Mouse (Mus musculus) myocyte (in vitro differentiated cells): ENCODE results near the gene Supt16. TPM values are rescaled to one million over a fixed set of nuclear protein-coding genes. Genes with fewer than 3 reads are reported as not detected.

Experiments used
- H3K27me3 ChIP-seq: one replicate; pipeline ENCODE4 v1.6.1; 2011; ENCODE audit not compliant: control insufficient read depth, insufficient read depth, insufficient read length
- H3K36me3 ChIP-seq: one replicate; pipeline ENCODE4 v1.6.1; 2011; ENCODE audit not compliant: control insufficient read depth, insufficient read depth
- H3K4me2 ChIP-seq: one replicate; pipeline ENCODE4 v1.6.1; 2011; ENCODE audit warnings: low read depth, control low read depth
- H3K4me3 ChIP-seq: one replicate; pipeline ENCODE4 v1.5.1; 2011; ENCODE audit warnings: mild to moderate bottlenecking, control low read depth, moderate library complexity
- H3K79me2 ChIP-seq: one replicate; pipeline ENCODE4 v1.6.1; 2011; ENCODE audit not compliant: control insufficient read depth, insufficient read depth
- H3ac ChIP-seq: one replicate; pipeline ENCODE4 v1.6.1; 2011; ENCODE audit not compliant: control insufficient read depth, insufficient read length
- CEBPB ChIP-seq: IDR thresholded peaks from 2 replicates; pipeline ENCODE4 v1.6.1; 2011; ENCODE audit warnings: mild to moderate bottlenecking, moderate library complexity; ENCODE audit not compliant: poor library complexity, insufficient read depth, severe bottlenecking
- E2F4 ChIP-seq: IDR thresholded peaks from one replicate; pipeline ENCODE4 v1.6.1; 2011; ENCODE audit warnings: mild to moderate bottlenecking, control low read depth, moderate library complexity; ENCODE audit not compliant: insufficient read depth
- MAX ChIP-seq: IDR thresholded peaks from one replicate; pipeline ENCODE4 v1.6.1; 2011; ENCODE audit warnings: low read depth, mild to moderate bottlenecking, control low read depth
- MYOD1 ChIP-seq, 3 experiments: IDR thresholded peaks; one replicate each; pipeline ENCODE4 v1.6.1; 2011; ENCODE audit warnings: control low read depth in 2 of 3, low read depth in 2 of 3, mild to moderate bottlenecking in 2 of 3, moderate library complexity in 1 of 3; ENCODE audit not compliant: insufficient read length in 2 of 3, control insufficient read depth in 1 of 3
- MYOG ChIP-seq, 3 experiments: IDR thresholded peaks; one replicate each; pipeline ENCODE4 v1.6.1; 2011; ENCODE audit warnings: control low read depth in 2 of 3, low read depth in 2 of 3, mild to moderate bottlenecking in 2 of 3; ENCODE audit not compliant: insufficient read length in 2 of 3, control insufficient read depth in 1 of 3, insufficient read depth in 1 of 3
- POLR2A ChIP-seq: IDR thresholded peaks from one replicate; pipeline ENCODE4 v1.6.1; 2011; ENCODE audit warnings: low read depth, mild to moderate bottlenecking, control low read depth, moderate library complexity; ENCODE audit not compliant: insufficient read length
- POLR2AphosphoS2 ChIP-seq: IDR thresholded peaks from one replicate; pipeline ENCODE4 v1.6.1; 2011; ENCODE audit warnings: low read depth, control low read depth; ENCODE audit not compliant: insufficient read length
- REST ChIP-seq: IDR thresholded peaks from one replicate; pipeline ENCODE4 v1.6.1; 2011; ENCODE audit warnings: mild to moderate bottlenecking, control low read depth, moderate library complexity; ENCODE audit not compliant: insufficient read depth, insufficient read length
- SRF ChIP-seq: IDR thresholded peaks from one replicate; pipeline ENCODE4 v1.6.1; 2011; ENCODE audit warnings: low read depth; ENCODE audit not compliant: control insufficient read depth, insufficient read length
- TCF12 ChIP-seq: IDR thresholded peaks from one replicate; pipeline ENCODE4 v1.6.1; 2011; ENCODE audit warnings: mild to moderate bottlenecking, control low read depth; ENCODE audit not compliant: poor library complexity, insufficient read depth, severe bottlenecking
- TCF3 ChIP-seq: IDR thresholded peaks from one replicate; pipeline ENCODE4 v1.6.1; 2011; ENCODE audit warnings: low read depth, control low read depth; ENCODE audit not compliant: insufficient read length
- USF1 ChIP-seq: IDR thresholded peaks from one replicate; pipeline ENCODE4 v1.6.1; 2011; ENCODE audit warnings: low read depth, mild to moderate bottlenecking, control low read depth, moderate library complexity
- polyA plus RNA-seq: library from polyadenylated mRNA; unstranded; fragments of >200 nt; fragmentation: generic; extraction: Trizol; gene quantifications from one replicate; pipeline ENCODE4 v1.2.1, GENCODE M21; 2012; ENCODE audit warnings: missing spikeins

Gene Supt16
- polyA plus RNA-seq, 1 experiment: 11.7 TPM

DNA sequence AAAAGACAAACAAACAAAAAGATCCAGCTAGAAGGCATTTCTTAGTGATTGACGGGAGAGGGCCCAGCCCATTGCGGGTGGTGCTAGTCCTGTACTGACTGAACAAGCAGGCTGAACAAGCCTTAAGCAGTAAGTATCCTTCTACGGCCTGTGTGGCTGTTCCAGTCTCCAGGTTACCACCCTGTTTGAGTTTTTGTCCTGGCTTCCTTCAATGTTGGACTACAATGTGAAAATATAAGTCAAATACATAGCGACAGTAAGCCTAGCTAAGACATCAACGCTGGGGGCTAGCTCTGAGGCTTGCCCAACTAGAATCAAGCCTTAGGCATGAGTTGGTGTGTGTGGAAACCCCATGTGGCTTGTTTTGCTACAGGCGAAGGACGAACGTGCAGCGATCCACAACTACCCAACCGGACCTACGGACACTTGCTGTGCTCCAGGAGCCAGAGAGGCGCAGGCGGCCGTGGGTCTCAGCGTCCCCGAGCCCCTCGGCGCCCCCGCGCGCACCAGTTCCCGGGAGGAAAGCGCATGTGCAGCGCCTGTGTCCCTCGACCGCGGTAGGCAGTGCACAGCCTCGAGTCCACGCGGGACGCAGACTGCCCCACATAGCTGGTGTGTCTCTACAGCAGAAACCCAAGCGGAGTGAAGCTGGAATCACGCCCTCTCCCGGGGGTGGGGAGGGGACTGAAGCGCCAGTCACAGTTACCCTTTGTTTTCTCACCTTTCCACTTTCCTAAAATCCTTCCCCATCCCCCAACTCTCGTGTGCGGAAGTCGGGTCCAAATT is 78.2 kb downstream of the Supt16 start:
- H3K4me2 ChIP-seq: no peak overlapping the region
- H3K36me3 ChIP-seq: no peaks in the 10 kb centered on the region
- H3ac ChIP-seq: no peak overlapping the region
- peaks cover 10% of the 10 kb centered on the region for H3K27me3 ChIP-seq
- no peaks in the 10 kb centered on the region for H3K79me2 ChIP-seq
- H3K4me3 ChIP-seq: no peak overlapping the region
- TF ChIP-seq MAX: no peak
- TF ChIP-seq MYOD1 (IDR thresholded peaks at IDR 0.05; ENCODE audit: control insufficient read depth in 1 of 3, insufficient read length in 2 of 3, low read depth in 2 of 3): no peak
- no peak for TF ChIP-seq TCF3
- no peak for TF ChIP-seq TCF12
- TF ChIP-seq POLR2A: no peak
- TF ChIP-seq REST: no peak
- TF ChIP-seq MYOG (IDR thresholded peaks at IDR 0.05; ENCODE audit: control insufficient read depth in 1 of 3, insufficient read depth in 1 of 3, insufficient read length in 2 of 3, low read depth in 2 of 3): no peak
- no peak for TF ChIP-seq E2F4
- TF ChIP-seq SRF: no peak
- TF ChIP-seq USF1: no peak
- TF ChIP-seq CEBPB: no peak
- TF ChIP-seq POLR2AphosphoS2: no peak

DNA sequence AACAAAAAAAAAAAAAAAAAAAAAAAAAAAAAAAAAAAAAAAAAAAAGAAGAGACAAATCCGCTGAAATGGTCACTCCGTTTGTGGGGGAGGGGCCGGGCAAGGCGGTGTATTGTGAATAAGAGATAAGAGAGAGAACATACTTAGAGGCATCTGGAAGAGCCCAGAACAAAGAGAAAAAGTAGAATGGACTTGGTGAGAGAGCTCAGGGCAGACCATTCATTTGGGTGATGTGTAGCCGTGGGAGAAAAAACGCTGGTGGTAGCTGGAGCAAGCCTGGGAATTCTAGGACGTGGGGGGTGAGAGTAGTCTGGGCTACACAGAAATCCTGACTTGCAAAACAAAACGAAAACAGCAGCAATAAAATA is 78.8 kb downstream of the Supt16 start:
- H3ac ChIP-seq: no peak overlapping the region
- no peaks in the 10 kb centered on the region for H3K36me3 ChIP-seq
- no peak for TF ChIP-seq TCF12
- H3K27me3 ChIP-seq: peaks cover 11% of the 10 kb centered on the region
- no peak overlapping the region for H3K4me2 ChIP-seq
- H3K79me2 ChIP-seq: no peaks in the 10 kb centered on the region
- H3K4me3 ChIP-seq: no peak overlapping the region

DNA sequence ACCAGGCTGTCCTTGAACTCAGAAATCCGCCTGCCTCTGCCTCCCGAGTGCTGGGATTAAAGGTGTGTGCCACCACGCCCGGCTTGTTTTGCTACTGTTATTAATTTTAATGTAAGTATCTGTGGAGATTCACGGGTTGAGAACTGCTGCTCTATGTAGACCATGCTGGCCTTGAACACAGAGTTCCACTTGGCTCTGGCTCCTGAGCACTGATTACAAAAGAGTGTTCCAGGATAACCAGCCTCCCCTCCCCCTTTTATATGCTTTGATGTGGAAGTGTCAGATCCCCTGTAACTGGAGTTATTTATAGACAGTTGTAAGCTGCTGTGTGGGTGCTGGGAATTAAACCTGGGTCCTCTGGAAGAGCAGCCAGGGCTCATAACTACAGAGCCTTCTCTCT is 80.0 kb downstream of the Supt16 start:
- Histone ChIP-seq H3K36me3 (no peaks in the 10 kb centered on the region), H3ac (no peak overlapping the region), H3K4me3 (no peak overlapping the region), H3K79me2 (no peaks in the 10 kb centered on the region), H3K27me3 (peaks cover 14% of the 10 kb centered on the region), H3K4me2 (no peak overlapping the region)
- TF ChIP-seq TCF3 (no peak), MYOD1 (IDR thresholded peaks at IDR 0.05; ENCODE audit: control insufficient read depth in 1 of 3, insufficient read length in 2 of 3, low read depth in 2 of 3) (no peak), REST (no peak), USF1 (no peak), POLR2AphosphoS2 (no peak), POLR2A (no peak), MAX (no peak), E2F4 (no peak)

DNA sequence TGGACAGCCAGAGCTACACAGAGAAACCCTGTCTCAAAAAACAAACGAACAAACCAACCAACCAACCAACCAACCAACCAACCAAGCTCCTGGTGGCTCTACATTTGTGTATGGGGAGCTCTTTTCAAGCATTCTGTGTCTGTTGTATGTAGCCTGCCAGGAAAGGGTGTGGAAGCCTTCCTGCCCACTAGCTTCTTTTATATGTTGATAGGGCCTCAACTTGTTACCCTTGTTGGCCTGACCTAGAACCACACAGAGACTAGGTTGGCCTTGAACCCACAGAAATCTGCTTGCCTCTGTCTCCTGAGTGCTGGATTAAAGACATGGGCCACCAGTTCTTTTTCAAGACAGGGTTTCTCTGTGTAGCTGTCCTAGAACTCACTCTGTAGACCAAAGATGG is 83.1 kb downstream of the Supt16 start:
- Histone ChIP-seq H3K4me3 (no peak overlapping the region), H3K36me3 (no peaks in the 10 kb centered on the region), H3K79me2 (no peaks in the 10 kb centered on the region), H3K27me3 (peaks cover 10% of the 10 kb centered on the region), H3ac (no peak overlapping the region), H3K4me2 (no peak overlapping the region)
- TF ChIP-seq E2F4: no peak
- TF ChIP-seq TCF12: no peak
- TF ChIP-seq USF1: no peak
- no peak for TF ChIP-seq POLR2AphosphoS2
- no peak for TF ChIP-seq REST
- no peak for TF ChIP-seq MYOD1 (IDR thresholded peaks at IDR 0.05; ENCODE audit: control insufficient read depth in 1 of 3, insufficient read length in 2 of 3, low read depth in 2 of 3)
- no peak for TF ChIP-seq CEBPB
- no peak for TF ChIP-seq MYOG (IDR thresholded peaks at IDR 0.05; ENCODE audit: control insufficient read depth in 1 of 3, insufficient read depth in 1 of 3, insufficient read length in 2 of 3, low read depth in 2 of 3)
- no peak for TF ChIP-seq POLR2A

Other genes starting within 250 kb of the Supt16 start
- gene Arhgef40, start 212.7 kb downstream of the Supt16 start, polyA plus RNA-seq: 35.0 TPM
- 0.34 TPM for gene Tmem253, start 181.8 kb downstream of the Supt16 start, polyA plus RNA-seq
- 13.6 TPM for gene Zfp219, start 176.7 kb downstream of the Supt16 start, polyA plus RNA-seq
- not detected for gene Olfr221, start 155.0 kb downstream of the Supt16 start, polyA plus RNA-seq
- gene Hnrnpc, start 93.4 kb downstream of the Supt16 start, polyA plus RNA-seq: 147 TPM
- gene Rpgrip1, start 86.7 kb downstream of the Supt16 start, polyA plus RNA-seq: 0.47 TPM
- gene Chd8, start 60.4 kb upstream of the Supt16 start, polyA plus RNA-seq: 19.6 TPM
- gene Tox4, start 81.7 kb upstream of the Supt16 start, polyA plus RNA-seq: 26.8 TPM
- gene Rab2b, start 82.1 kb upstream of the Supt16 start, polyA plus RNA-seq: 4.9 TPM
- gene Mettl3, start 107.7 kb upstream of the Supt16 start, polyA plus RNA-seq: 30.5 TPM
- 3.5 TPM for gene Sall2, start 131.3 kb upstream of the Supt16 start, polyA plus RNA-seq
- not detected for gene Olfr1513, start 159.0 kb upstream of the Supt16 start, polyA plus RNA-seq
- gene Olfr1512, start 181.8 kb upstream of the Supt16 start, polyA plus RNA-seq: not detected
- not detected for gene Olfr1511, start 200.0 kb upstream of the Supt16 start, polyA plus RNA-seq
- not detected for gene Olfr1510, start 217.0 kb upstream of the Supt16 start, polyA plus RNA-seq
- gene Olfr1509, start 245.6 kb upstream of the Supt16 start, polyA plus RNA-seq: not detected